In genomic region chr14:122490441-122491328, GRCm38 (mm10) we compare ENCODE assay signal across 8 mouse cellular contexts. TPM values are rescaled to one million over a fixed set of nuclear protein-coding genes. Genes with fewer than 3 reads are reported as not detected.
DNase-seq lines count a peak whose midpoint lies in the region; ATAC-seq lines count a peak whose summit lies in the region.

TSS of gene Gm10837 (plus strand) at chr14:122490586.

- peak within 1 kb of the TSS; percentile 58 for H3K27ac ChIP-seq in hindbrain, embryonic 12.5 days
- H3K27ac ChIP-seq in midbrain, embryonic 15.5 days = peak within 1 kb of the TSS; percentile 55

- peaks cover 4% of the 10 kb centered on the region; the same call in 1 of the 2 replicates for H3K9me3 ChIP-seq in hindbrain, embryonic 12.5 days (replicated peaks)
- H3K9me3 ChIP-seq in midbrain, embryonic 15.5 days = no peaks in the 10 kb centered on the region

- DNase-seq in layer of hippocampus, postnatal 10 days (ENCODE audit: low spot score in 2 of 2) = peak; percentile 21 to 34
- DNase-seq in layer of hippocampus, postnatal 25 days (ENCODE audit: extremely low spot score in 1 of 2, low spot score in 1 of 2) = no peak
- DNase-seq in cerebellum, postnatal 14 days = peak; percentile 74 to 77
- DNase-seq in gastrocnemius, postnatal 10 days = no peak
- no peak for DNase-seq in gastrocnemius, postnatal 36 days
- DNase-seq in gastrocnemius, postnatal 25 days = no peak

- H3K4me2 ChIP-seq in hindbrain, embryonic 12.5 days (replicated peaks) = peak within 1 kb of the TSS; percentile 54
- peak within 1 kb of the TSS; percentile 34 for H3K4me2 ChIP-seq in midbrain, embryonic 15.5 days

- WGBS in hindbrain, embryonic 12.5 days = under 1% methylated on average over 50 of the region's 51 CpGs
- 2% methylated on average over 51 of the region's 51 CpGs for WGBS in midbrain, embryonic 15.5 days

- peaks cover 55% of the 10 kb centered on the region for H3K27me3 ChIP-seq in hindbrain, embryonic 12.5 days
- peaks cover 39% of the 10 kb centered on the region for H3K27me3 ChIP-seq in midbrain, embryonic 15.5 days (replicated peaks)

- H3K9ac ChIP-seq in hindbrain, embryonic 12.5 days = peak within 1 kb of the TSS; percentile 42
- H3K9ac ChIP-seq in midbrain, embryonic 15.5 days = no peak within 1 kb of the TSS

- peak within 1 kb of the TSS; percentile 33 for H3K4me3 ChIP-seq in hindbrain, embryonic 12.5 days
- H3K4me3 ChIP-seq in midbrain, embryonic 15.5 days = peak within 1 kb of the TSS; percentile 25

- peaks cover 6% of the 10 kb centered on the region; the same call in 1 of the 2 replicates for H3K4me1 ChIP-seq in hindbrain, embryonic 12.5 days
- H3K4me1 ChIP-seq in midbrain, embryonic 15.5 days = peaks cover 7% of the 10 kb centered on the region

- no peaks in the 10 kb centered on the region for H3K36me3 ChIP-seq in hindbrain, embryonic 12.5 days
- no peaks in the 10 kb centered on the region for H3K36me3 ChIP-seq in midbrain, embryonic 15.5 days (replicated peaks)

- peak; percentile 84 for ATAC-seq in hindbrain, embryonic 12.5 days (ENCODE audit: low FRiP score)
- ATAC-seq in midbrain, embryonic 15.5 days (replicated peaks) = peak; percentile 74

- intact Hi-C loops in gastrocnemius, postnatal 36 days (cut with DNase I) = loop anchor here (10.0 kb wide), 1 partner anchor 384 kb away; no protein-coding TSS in a partner anchor

RNA-seq across cellular contexts. Expression of gene Gm10837, which starts in this region (rescaled TPM):
- total RNA-seq in layer of hippocampus, postnatal 10 days (2021) = not detected
- under 1 TPM in 1 of 2 experiments, not detected in 1; 0.23 TPM for total RNA-seq in layer of hippocampus, postnatal 25 days (2021)
- 0.55 and 0.58 TPM in 2 replicates for polyA plus RNA-seq in hindbrain, embryonic 12.5 days (2016; fragmentation: Nextera tagmentation; extraction: Ambion mirVana)
- polyA plus RNA-seq in midbrain, embryonic 15.5 days (2015; fragmentation: Nextera tagmentation; extraction: Ambion mirVana) = 0.51 and 0.77 TPM in 2 replicates
- total RNA-seq in gastrocnemius, postnatal 10 days (2021) = not detected
- total RNA-seq in gastrocnemius, postnatal 36 days (2021) = not detected
- not detected for total RNA-seq in gastrocnemius, postnatal 25 days (2021)

Comparison
In these comparisons a context has a peak if more than half of its experiments do, and no peak if none do; other contexts are left out.
1. Peak in DNase-seq in layer of hippocampus, postnatal 10 days; RNA of the gene not detected or under 1 TPM.
2. Peak in ATAC-seq, H3K4me3 ChIP-seq, H3K27ac ChIP-seq, H3K9ac ChIP-seq and H3K4me2 ChIP-seq in hindbrain, embryonic 12.5 days; RNA of the gene not detected or under 1 TPM.
3. Peak in ATAC-seq, H3K4me3 ChIP-seq, H3K27ac ChIP-seq and H3K4me2 ChIP-seq in midbrain, embryonic 15.5 days; RNA of the gene not detected or under 1 TPM.
4. DNase-seq: peak in cerebellum, postnatal 14 days (2 of 2); none in layer of hippocampus, postnatal 25 days (0 of 2), gastrocnemius, postnatal 10 days (single experiment), gastrocnemius, postnatal 36 days (0 of 2) and gastrocnemius, postnatal 25 days (single experiment).